Mouse (Mus musculus): Measurements from ENCODE around the gene Rgs7. TPM values are rescaled to one million over a fixed set of nuclear protein-coding genes. Genes with fewer than 3 reads are reported as not detected.
A peak's percentile ranks its signal among the peaks of the same experiment; 100 is the strongest.

Rgs7 gene
- polyA plus RNA-seq, 1 experiment: 52.0 TPM

- no peaks in the 10 kb centered on the region for H3K27me3 ChIP-seq (ENCODE audit: control insufficient read depth, insufficient read depth, low read length)
- H3K27ac ChIP-seq (ENCODE audit: insufficient read depth, low read length): no peak overlapping the region
- H3K4me3 ChIP-seq (replicated peaks; ENCODE audit: insufficient read depth, low read depth, low read length): no peak overlapping the region
- 90% methylated on average over 3 of the region's 3 CpGs for WGBS
- TF ChIP-seq POLR2A (IDR thresholded peaks at IDR 0.05; ENCODE audit: borderline replicate concordance, insufficient read depth, low read length) (no peak), CTCF (IDR thresholded peaks at IDR 0.05; ENCODE audit: borderline replicate concordance, insufficient read depth, low read depth, low read length) (no peak)
- DNase-seq: no peak
- no peaks in the 10 kb centered on the region for H3K4me1 ChIP-seq (ENCODE audit: control insufficient read depth, insufficient read depth, low read length)
Measured at GRCm38 (mm10) chr1:175512173-175512572, 19.9 kb upstream of the Rgs7 start.

- no peaks in the 10 kb centered on the region for H3K27me3 ChIP-seq (ENCODE audit: control insufficient read depth, insufficient read depth, low read length)
- no peak overlapping the region for H3K4me3 ChIP-seq (replicated peaks; ENCODE audit: insufficient read depth, low read depth, low read length)
- H3K4me1 ChIP-seq (ENCODE audit: control insufficient read depth, insufficient read depth, low read length): no peaks in the 10 kb centered on the region
- DNase-seq: no peak
- H3K27ac ChIP-seq (ENCODE audit: insufficient read depth, low read length): no peak overlapping the region
- TF ChIP-seq CTCF (IDR thresholded peaks at IDR 0.05; ENCODE audit: borderline replicate concordance, insufficient read depth, low read depth, low read length) (no peak), POLR2A (IDR thresholded peaks at IDR 0.05; ENCODE audit: borderline replicate concordance, insufficient read depth, low read length) (no peak)
- 86% methylated on average over 3 of the region's 3 CpGs for WGBS
Measured at GRCm38 (mm10) chr1:175509989-175510388, 17.7 kb upstream of the Rgs7 start.

GRCm38 (mm10) chr1:175492683-175493043 is 363 bp upstream of the Rgs7 start:
- no peak for DNase-seq
- Histone ChIP-seq H3K4me3 (replicated peaks; ENCODE audit: insufficient read depth, low read depth, low read length) (peak overlapping the region; percentile 74), H3K4me1 (ENCODE audit: control insufficient read depth, insufficient read depth, low read length) (peaks cover 5% of the 10 kb centered on the region), H3K27ac (ENCODE audit: insufficient read depth, low read length) (peak overlapping the region; percentile 85), H3K27me3 (ENCODE audit: control insufficient read depth, insufficient read depth, low read length) (no peaks in the 10 kb centered on the region)
- TF ChIP-seq CTCF (IDR thresholded peaks at IDR 0.05; ENCODE audit: borderline replicate concordance, insufficient read depth, low read depth, low read length): no peak
- peak; percentile 2; the same call in 1 of the 2 replicates for TF ChIP-seq POLR2A (IDR thresholded peaks at IDR 0.05; ENCODE audit: borderline replicate concordance, insufficient read depth, low read length)
- 1% methylated on average over 11 of the region's 11 CpGs for WGBS

GRCm38 (mm10) chr1:175491511-175491860 is 814 bp downstream of the Rgs7 start:
- no peak for TF ChIP-seq POLR2A (IDR thresholded peaks at IDR 0.05; ENCODE audit: borderline replicate concordance, insufficient read depth, low read length)
- no peak for TF ChIP-seq CTCF (IDR thresholded peaks at IDR 0.05; ENCODE audit: borderline replicate concordance, insufficient read depth, low read depth, low read length)
- 2% methylated on average over 6 of the region's 6 CpGs for WGBS
- peak overlapping the region; percentile 85 for H3K27ac ChIP-seq (ENCODE audit: insufficient read depth, low read length)
- peak overlapping the region; percentile 74 for H3K4me3 ChIP-seq (replicated peaks; ENCODE audit: insufficient read depth, low read depth, low read length)
- no peaks in the 10 kb centered on the region for H3K27me3 ChIP-seq (ENCODE audit: control insufficient read depth, insufficient read depth, low read length)
- H3K4me1 ChIP-seq (ENCODE audit: control insufficient read depth, insufficient read depth, low read length): peaks cover 6% of the 10 kb centered on the region
- no peak for DNase-seq

- no peak overlapping the region for H3K4me3 ChIP-seq (replicated peaks; ENCODE audit: insufficient read depth, low read depth, low read length)
- 75% methylated on average over 4 of the region's 4 CpGs for WGBS
- DNase-seq: no peak
- TF ChIP-seq CTCF (IDR thresholded peaks at IDR 0.05; ENCODE audit: borderline replicate concordance, insufficient read depth, low read depth, low read length) (no peak), POLR2A (IDR thresholded peaks at IDR 0.05; ENCODE audit: borderline replicate concordance, insufficient read depth, low read length) (no peak)
- H3K27ac ChIP-seq (ENCODE audit: insufficient read depth, low read length): no peak overlapping the region
- peaks cover 13% of the 10 kb centered on the region for H3K4me1 ChIP-seq (ENCODE audit: control insufficient read depth, insufficient read depth, low read length)
- H3K27me3 ChIP-seq (ENCODE audit: control insufficient read depth, insufficient read depth, low read length): no peaks in the 10 kb centered on the region
Measured at GRCm38 (mm10) chr1:175485109-175485508, 7.2 kb downstream of the Rgs7 start.

GRCm38 (mm10) chr1:175473060-175473459 is 19.2 kb downstream of the Rgs7 start:
- Histone ChIP-seq H3K4me1 (ENCODE audit: control insufficient read depth, insufficient read depth, low read length) (peaks cover 9% of the 10 kb centered on the region; the same call in 1 of the 2 replicates), H3K27me3 (ENCODE audit: control insufficient read depth, insufficient read depth, low read length) (no peaks in the 10 kb centered on the region), H3K4me3 (replicated peaks; ENCODE audit: insufficient read depth, low read depth, low read length) (no peak overlapping the region), H3K27ac (ENCODE audit: insufficient read depth, low read length) (no peak overlapping the region)
- 88% methylated on average over 5 of the region's 5 CpGs for WGBS
- TF ChIP-seq CTCF (IDR thresholded peaks at IDR 0.05; ENCODE audit: borderline replicate concordance, insufficient read depth, low read depth, low read length): no peak
- TF ChIP-seq POLR2A (IDR thresholded peaks at IDR 0.05; ENCODE audit: borderline replicate concordance, insufficient read depth, low read length): no peak
- DNase-seq: no peak

- Histone ChIP-seq H3K4me3 (replicated peaks; ENCODE audit: insufficient read depth, low read depth, low read length) (no peak overlapping the region), H3K27me3 (ENCODE audit: control insufficient read depth, insufficient read depth, low read length) (no peaks in the 10 kb centered on the region), H3K4me1 (ENCODE audit: control insufficient read depth, insufficient read depth, low read length) (peaks cover 9% of the 10 kb centered on the region; the same call in 1 of the 2 replicates), H3K27ac (ENCODE audit: insufficient read depth, low read length) (no peak overlapping the region)
- 64% methylated on average over 8 of the region's 8 CpGs for WGBS
- no peak for DNase-seq
- TF ChIP-seq CTCF (IDR thresholded peaks at IDR 0.05; ENCODE audit: borderline replicate concordance, insufficient read depth, low read depth, low read length): no peak
- TF ChIP-seq POLR2A (IDR thresholded peaks at IDR 0.05; ENCODE audit: borderline replicate concordance, insufficient read depth, low read length): no peak
Measured at GRCm38 (mm10) chr1:175469087-175469788, 23.1 kb downstream of the Rgs7 start.

GRCm38 (mm10) chr1:175464566-175464965 is 27.7 kb downstream of the Rgs7 start:
- no peak for TF ChIP-seq CTCF (IDR thresholded peaks at IDR 0.05; ENCODE audit: borderline replicate concordance, insufficient read depth, low read depth, low read length)
- WGBS: 66% methylated on average over 2 of the region's 2 CpGs
- H3K27ac ChIP-seq (ENCODE audit: insufficient read depth, low read length): no peak overlapping the region

More at GRCm38 (mm10) chr1:175464566-175464965, 27.7 kb downstream of the Rgs7 start:
- DNase-seq: peak in 1 of 2 experiments; percentile 49
- Histone ChIP-seq H3K4me3 (replicated peaks; ENCODE audit: insufficient read depth, low read depth, low read length) (no peak overlapping the region), H3K27me3 (ENCODE audit: control insufficient read depth, insufficient read depth, low read length) (no peaks in the 10 kb centered on the region), H3K4me1 (ENCODE audit: control insufficient read depth, insufficient read depth, low read length) (no peaks in the 10 kb centered on the region; the same call in 1 of the 2 replicates)

Data from cerebellum, adult 2 months (tissue).